Mouse (Mus musculus): ENCODE results near the gene Ttc33. TPM values are rescaled to one million over a fixed set of nuclear protein-coding genes. Genes with fewer than 3 reads are reported as not detected.

The Ttc33 gene
- total and polyA plus RNA-seq, 3 experiments, result 21.0 to 26.2 TPM; not detected in 1

- peak; percentile 29 for DNase-seq (ENCODE audit: low read depth, low spot score)
- Histone ChIP-seq H3K4me3 (ENCODE audit: control insufficient read depth in 1 of 2, insufficient read depth in 1 of 2, low read depth in 2 of 2, low read length in 2 of 2) (no peak overlapping the region), H3K27ac (ENCODE audit: control insufficient read depth, low read depth, low read length) (no peak overlapping the region), H3K36me3 (ENCODE audit: control insufficient read depth in 1 of 2, insufficient read depth in 2 of 2, low read length in 2 of 2) (no peaks in the 10 kb centered on the region), H3K4me1 (ENCODE audit: control insufficient read depth in 1 of 2, insufficient read depth in 2 of 2, low read length in 2 of 2) (no peaks in the 10 kb centered on the region), H3K9me3 (replicated peaks; ENCODE audit: insufficient read depth, low read length) (no peaks in the 10 kb centered on the region), H3K27me3 (ENCODE audit: control insufficient read depth in 1 of 2, insufficient read depth in 2 of 2, low read length in 2 of 2) (no peaks in the 10 kb centered on the region; a peak in 1 of 4 replicates), H3K9ac (ENCODE audit: control insufficient read depth, low read depth, low read length, poor library complexity, severe bottlenecking) (no peak overlapping the region), H3K79me2 (ENCODE audit: control insufficient read depth, insufficient read depth, low read length, poor library complexity) (no peaks in the 10 kb centered on the region)
- TF ChIP-seq MAZ (IDR thresholded peaks at IDR 0.05; ENCODE audit: low read depth, low read length), result no peak
- TF ChIP-seq MAX (IDR thresholded peaks at IDR 0.05; ENCODE audit: low read length), result no peak
- no peak for TF ChIP-seq ZNF384 (IDR thresholded peaks at IDR 0.05; ENCODE audit: low read depth, low read length)
- no peak for TF ChIP-seq UBTF (IDR thresholded peaks at IDR 0.05; ENCODE audit: borderline replicate concordance, insufficient read depth, low read depth, low read length)
- peak; percentile 18; the same call in 1 of the 2 replicates for TF ChIP-seq TAL1 (IDR thresholded peaks at IDR 0.05; ENCODE audit: low read length)
Observed at GRCm38 (mm10) chr15:5261004-5261403, 75.7 kb downstream of the Ttc33 start.

GRCm38 (mm10) chr15:5262095-5262667 is 76.9 kb downstream of the Ttc33 start:
- Histone ChIP-seq H3K9me3 (replicated peaks; ENCODE audit: insufficient read depth, low read length) (no peaks in the 10 kb centered on the region), H3K79me2 (ENCODE audit: control insufficient read depth, insufficient read depth, low read length, poor library complexity) (no peaks in the 10 kb centered on the region), H3K27me3 (ENCODE audit: control insufficient read depth in 1 of 2, insufficient read depth in 2 of 2, low read length in 2 of 2) (no peaks in the 10 kb centered on the region; a peak in 1 of 4 replicates), H3K4me3 (ENCODE audit: control insufficient read depth in 1 of 2, insufficient read depth in 1 of 2, low read depth in 2 of 2, low read length in 2 of 2) (no peak overlapping the region), H3K36me3 (ENCODE audit: control insufficient read depth in 1 of 2, insufficient read depth in 2 of 2, low read length in 2 of 2) (no peaks in the 10 kb centered on the region), H3K4me1 (ENCODE audit: control insufficient read depth in 1 of 2, insufficient read depth in 2 of 2, low read length in 2 of 2) (no peaks in the 10 kb centered on the region), H3K9ac (ENCODE audit: control insufficient read depth, low read depth, low read length, poor library complexity, severe bottlenecking) (no peak overlapping the region), H3K27ac (ENCODE audit: control insufficient read depth, low read depth, low read length) (no peak overlapping the region)
- TF ChIP-seq GABPA (IDR thresholded peaks at IDR 0.05; ENCODE audit: low read depth, low read length) (no peak), MYB (IDR thresholded peaks at IDR 0.05; ENCODE audit: low read depth, low read length) (no peak), POLR2A (IDR thresholded peaks at IDR 0.05; ENCODE audit: control insufficient read depth in 1 of 2, insufficient read depth in 1 of 2, low read depth in 1 of 2, low read length in 2 of 2, poor library complexity in 1 of 2) (no peak), GATA1 (IDR thresholded peaks at IDR 0.05; ENCODE audit: low read depth, low read length) (no peak), HCFC1 (IDR thresholded peaks at IDR 0.05; ENCODE audit: low read depth, low read length) (no peak), ZNF384 (IDR thresholded peaks at IDR 0.05; ENCODE audit: low read depth, low read length) (no peak), ETS1 (IDR thresholded peaks at IDR 0.05; ENCODE audit: low read depth, low read length) (no peak), EP300 (IDR thresholded peaks at IDR 0.05; ENCODE audit: low read depth in 1 of 2, low read length in 2 of 2) (no peak), UBTF (IDR thresholded peaks at IDR 0.05; ENCODE audit: borderline replicate concordance, insufficient read depth, low read depth, low read length) (no peak), ZC3H11A (IDR thresholded peaks at IDR 0.05; ENCODE audit: low read depth, low read length) (no peak), SMC3 (IDR thresholded peaks at IDR 0.05; ENCODE audit: low read depth, low read length) (no peak), USF1 (IDR thresholded peaks at IDR 0.05; ENCODE audit: low read depth, low read length) (no peak), TAL1 (IDR thresholded peaks at IDR 0.05; ENCODE audit: low read length) (no peak)
- no peak for DNase-seq (ENCODE audit: low read depth, low spot score)
